Mouse (Mus musculus) layer of hippocampus, postnatal 25 days (tissue): ENCODE results near the gene Slc6a6. TPM values are rescaled to one million over a fixed set of nuclear protein-coding genes. Genes with fewer than 3 reads are reported as not detected.
A peak's percentile ranks its signal among the peaks of the same experiment; 100 is the strongest.

Experiments
- DNase-seq, 2 experiments: peaks; one replicate each; pipeline ENCODE4 v3.0.0; 2022; ENCODE audit warnings: mixed read lengths in 2 of 2, low spot score in 1 of 2; ENCODE audit errors: extremely low spot score in 1 of 2
- total RNA-seq, 2 experiments: library from RNA; stranded (reverse); gene quantifications; 2 replicates each; pipeline ENCODE4 v1.2.3; 2021

Gene Slc6a6
- total RNA-seq, 2 experiments from 2014 or later, result 104 to 168 TPM

GRCm38 (mm10) chr6:91668276-91668675 lies 15.6 kb upstream of the Slc6a6 start:
- no peak for DNase-seq

GRCm38 (mm10) chr6:91669270-91669669 lies 14.6 kb upstream of the Slc6a6 start:
- DNase-seq, result no peak

DNA sequence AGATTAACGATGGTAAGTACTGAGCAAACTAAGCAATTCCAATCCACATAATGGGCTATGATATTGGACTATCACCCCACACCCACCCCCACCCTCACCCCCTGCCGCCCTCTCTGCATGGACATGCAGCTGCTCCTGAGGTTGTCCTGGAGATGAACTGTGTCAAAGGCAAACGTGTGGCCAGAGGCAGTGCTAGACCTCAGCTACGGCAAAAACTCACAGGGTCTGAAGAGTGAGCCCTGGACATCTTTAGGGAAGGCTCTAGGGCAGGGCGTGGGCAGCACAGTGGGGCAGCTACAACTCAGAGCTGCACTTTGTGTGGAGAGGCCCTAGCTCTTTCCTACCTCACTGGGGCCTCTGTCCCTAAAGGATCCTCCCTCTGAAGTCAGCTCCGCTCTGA lies 13.6 kb upstream of the Slc6a6 start:
- no peak for DNase-seq

GRCm38 (mm10) chr6:91674757-91675350 lies 9.0 kb upstream of the Slc6a6 start:
- no peak for DNase-seq

DNA sequence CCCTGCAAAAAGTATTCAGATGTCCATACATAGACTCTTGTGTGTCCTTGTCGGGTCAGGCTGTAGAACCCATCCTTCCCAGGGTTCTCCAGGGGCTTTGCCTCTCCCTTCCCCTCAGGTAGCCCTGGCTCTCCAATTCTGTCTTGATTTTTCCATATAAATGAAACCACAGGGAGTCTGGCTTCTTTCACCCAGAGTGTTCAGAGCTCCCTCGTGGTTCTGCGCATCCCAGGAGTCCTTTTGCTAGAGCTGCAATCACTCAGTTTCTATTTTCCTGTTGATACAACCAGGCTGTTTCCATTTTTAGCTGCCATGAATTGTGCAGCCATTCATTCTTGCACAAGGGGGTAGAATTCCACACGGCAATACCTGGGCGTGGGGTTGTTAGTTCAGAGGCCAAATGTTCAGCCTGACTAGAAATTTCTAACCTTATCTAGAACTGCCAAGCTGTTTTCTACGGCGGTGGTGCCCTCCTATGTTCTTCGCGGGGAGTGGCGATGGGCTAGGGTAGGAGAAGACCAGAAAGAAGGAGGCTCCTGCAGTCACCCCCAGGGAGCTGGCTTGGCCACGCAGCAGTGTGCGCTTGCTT lies 5.3 kb upstream of the Slc6a6 start:
- no peak for DNase-seq

- DNase-seq, result no peak
Measured at GRCm38 (mm10) chr6:91679095-91679577, 4.7 kb upstream of the Slc6a6 start.

DNA sequence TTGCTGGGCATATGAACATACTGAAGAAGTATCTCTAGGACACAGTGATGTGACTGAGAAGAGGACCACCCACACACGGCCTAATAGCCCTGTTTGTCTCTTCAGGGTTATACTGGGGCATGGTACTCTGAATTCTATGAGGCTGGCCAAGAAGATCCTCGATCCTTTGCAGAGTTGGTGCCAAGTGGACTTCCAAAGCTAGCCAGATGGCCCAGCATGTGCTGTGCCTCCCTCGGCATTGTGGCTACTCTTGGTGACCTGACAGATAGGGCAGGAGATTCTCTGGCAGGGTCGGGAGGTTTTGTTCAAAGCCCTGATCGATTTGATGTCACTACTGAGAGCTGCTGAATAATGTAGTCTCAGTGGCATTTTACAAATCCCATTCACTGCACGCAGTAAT lies 4.1 kb upstream of the Slc6a6 start:
- no peak for DNase-seq

DNA sequence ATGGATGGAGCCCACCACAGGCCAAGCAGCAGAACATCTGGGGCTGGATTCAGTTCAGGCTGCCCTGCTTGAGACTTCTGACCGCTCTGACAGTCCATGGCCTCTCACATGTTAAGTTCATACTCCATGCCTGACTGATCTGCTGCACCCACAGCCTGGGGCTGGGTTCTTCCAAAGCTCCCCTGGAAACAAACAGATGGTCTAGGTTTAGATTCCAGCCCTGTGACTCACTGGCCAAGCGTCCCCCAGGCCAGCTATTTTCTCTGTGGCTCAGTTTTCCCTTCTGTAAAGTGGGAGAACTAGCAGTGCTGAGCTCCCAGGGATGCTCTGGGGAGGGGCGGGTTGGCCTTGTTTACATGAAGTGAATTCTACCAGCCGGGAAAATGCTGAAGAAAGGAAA lies 2.0 kb upstream of the Slc6a6 start:
- DNase-seq, result no peak

DNA sequence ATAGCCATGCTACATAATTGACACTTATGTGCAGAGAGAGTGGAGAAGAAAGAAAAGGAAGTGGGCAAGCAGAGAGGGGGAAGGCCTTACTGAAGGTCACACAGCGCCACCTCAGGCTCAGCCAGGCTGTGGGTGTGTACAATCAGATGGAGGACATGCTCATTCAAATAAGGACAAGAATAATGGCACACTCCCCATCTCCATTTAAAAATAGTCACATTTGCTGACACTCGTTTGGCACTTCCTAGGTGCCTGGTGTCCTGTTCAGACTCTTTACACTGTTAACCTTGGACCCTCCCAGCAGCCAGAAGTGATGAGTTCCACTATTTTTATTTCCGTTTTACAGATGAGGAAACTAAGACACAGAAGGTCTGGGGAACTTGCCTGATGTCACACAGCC lies 732 bp upstream of the Slc6a6 start:
- DNase-seq, result no peak

GRCm38 (mm10) chr6:91684474-91684829 lies 599 bp downstream of the Slc6a6 start:
- DNase-seq, result no peak

- DNase-seq, result no peak
Measured at GRCm38 (mm10) chr6:91684831-91685532, 1.1 kb downstream of the Slc6a6 start.

- DNase-seq, result peak in 1 of 2 experiments; percentile 44
Measured at GRCm38 (mm10) chr6:91685533-91685883, 1.7 kb downstream of the Slc6a6 start.

GRCm38 (mm10) chr6:91685896-91686295 lies 2.0 kb downstream of the Slc6a6 start:
- no peak for DNase-seq

- no peak for DNase-seq
Measured at GRCm38 (mm10) chr6:91686597-91686996, 2.7 kb downstream of the Slc6a6 start.

DNA sequence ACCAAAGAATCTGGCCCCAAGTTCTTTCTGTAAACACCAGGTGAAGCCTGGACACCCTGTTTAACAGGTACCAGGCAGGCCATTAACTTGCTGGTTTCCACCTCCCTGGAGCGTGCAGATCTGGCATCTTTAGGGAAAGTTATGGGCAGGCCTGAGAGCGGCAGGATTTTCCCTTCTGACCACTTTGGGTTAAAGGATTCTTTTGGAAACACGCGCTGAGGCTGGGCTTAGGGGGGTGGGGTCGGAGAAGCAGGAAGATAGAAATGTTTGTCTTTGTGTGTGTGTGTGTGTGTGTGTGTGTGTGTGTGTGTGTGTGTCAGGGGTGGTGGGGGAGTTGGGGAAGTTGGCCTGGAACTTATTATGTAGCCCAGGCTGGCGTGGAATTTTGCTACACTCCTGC lies 4.2 kb downstream of the Slc6a6 start:
- no peak for DNase-seq

GRCm38 (mm10) chr6:91689231-91689630 lies 5.4 kb downstream of the Slc6a6 start:
- no peak for DNase-seq

DNA sequence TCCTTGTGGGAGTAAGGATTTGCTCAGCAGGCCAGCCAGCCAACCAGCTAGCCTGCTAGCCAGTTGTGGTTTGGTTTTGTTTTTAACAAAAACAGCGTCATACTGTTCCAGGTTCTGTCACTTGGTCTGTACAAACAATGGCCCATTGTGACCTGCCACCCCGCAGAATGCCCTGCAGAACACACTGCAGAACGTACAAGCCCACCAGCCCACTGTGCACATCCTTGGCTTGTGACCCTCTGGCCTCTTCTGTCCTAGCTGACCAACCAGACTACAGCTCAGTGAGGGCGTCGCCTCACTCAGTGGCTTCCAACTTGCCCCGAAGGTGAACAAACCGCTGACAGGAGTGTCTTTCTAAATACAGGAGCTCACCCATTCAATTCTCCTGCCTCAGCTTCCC lies 6.4 kb downstream of the Slc6a6 start:
- DNase-seq, result no peak

- no peak for DNase-seq
Measured at GRCm38 (mm10) chr6:91690646-91691045, 6.8 kb downstream of the Slc6a6 start.

- no peak for DNase-seq
Measured at GRCm38 (mm10) chr6:91691576-91691975, 7.7 kb downstream of the Slc6a6 start.

DNA sequence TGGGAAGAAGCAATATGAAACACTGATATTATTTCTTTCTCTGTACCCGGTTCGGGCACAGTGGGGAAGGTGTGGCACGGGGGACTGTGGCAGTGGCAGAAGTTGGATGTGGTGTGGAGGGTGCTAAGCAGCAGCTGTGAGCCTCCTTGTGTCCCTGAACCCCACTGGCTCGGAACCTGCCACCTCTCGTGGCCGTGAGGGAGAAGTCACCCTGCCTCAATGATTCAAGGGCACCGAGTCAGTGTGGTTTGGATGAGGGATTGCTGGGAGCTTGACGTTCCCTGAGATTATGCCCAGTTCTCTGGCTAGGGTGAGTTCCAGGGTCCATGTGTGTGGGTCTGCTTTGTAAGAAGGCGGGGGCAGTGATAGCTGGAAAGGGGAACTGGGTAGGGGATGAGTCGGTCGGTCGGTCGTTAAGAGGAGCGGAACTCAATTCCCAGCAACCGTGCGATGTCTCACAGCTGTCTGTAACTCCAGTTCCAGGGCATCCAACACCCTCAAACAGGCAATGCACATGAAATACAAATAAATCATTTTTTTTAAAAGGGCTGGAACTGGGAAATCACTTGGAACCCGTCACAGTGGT lies 9.5 kb downstream of the Slc6a6 start:
- no peak for DNase-seq

DNA sequence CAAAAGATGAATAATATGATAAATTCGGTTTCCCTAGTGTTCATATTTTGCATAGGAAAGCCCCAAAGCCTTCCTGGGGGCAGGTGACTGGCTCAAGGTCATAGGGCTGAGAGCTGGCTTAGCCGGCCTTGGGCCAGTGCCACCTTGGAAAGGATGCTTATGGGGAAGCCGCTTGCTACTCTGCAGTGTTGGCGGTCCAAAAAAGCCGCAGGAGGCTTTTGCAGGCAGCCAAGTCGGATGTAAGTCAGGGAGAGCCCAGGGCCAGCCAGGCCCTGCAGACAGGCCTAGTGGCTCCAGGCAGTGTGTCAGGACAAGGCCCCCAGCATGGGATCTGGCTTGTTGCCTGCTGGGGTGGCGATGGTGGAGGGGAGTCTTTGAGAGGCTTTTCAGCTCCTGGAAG lies 10.8 kb downstream of the Slc6a6 start:
- DNase-seq, result no peak

GRCm38 (mm10) chr6:91698831-91699230 lies 15.0 kb downstream of the Slc6a6 start:
- DNase-seq, result no peak
